ENCODE assay signal across 8 mouse cellular contexts in the genomic region with DNA sequence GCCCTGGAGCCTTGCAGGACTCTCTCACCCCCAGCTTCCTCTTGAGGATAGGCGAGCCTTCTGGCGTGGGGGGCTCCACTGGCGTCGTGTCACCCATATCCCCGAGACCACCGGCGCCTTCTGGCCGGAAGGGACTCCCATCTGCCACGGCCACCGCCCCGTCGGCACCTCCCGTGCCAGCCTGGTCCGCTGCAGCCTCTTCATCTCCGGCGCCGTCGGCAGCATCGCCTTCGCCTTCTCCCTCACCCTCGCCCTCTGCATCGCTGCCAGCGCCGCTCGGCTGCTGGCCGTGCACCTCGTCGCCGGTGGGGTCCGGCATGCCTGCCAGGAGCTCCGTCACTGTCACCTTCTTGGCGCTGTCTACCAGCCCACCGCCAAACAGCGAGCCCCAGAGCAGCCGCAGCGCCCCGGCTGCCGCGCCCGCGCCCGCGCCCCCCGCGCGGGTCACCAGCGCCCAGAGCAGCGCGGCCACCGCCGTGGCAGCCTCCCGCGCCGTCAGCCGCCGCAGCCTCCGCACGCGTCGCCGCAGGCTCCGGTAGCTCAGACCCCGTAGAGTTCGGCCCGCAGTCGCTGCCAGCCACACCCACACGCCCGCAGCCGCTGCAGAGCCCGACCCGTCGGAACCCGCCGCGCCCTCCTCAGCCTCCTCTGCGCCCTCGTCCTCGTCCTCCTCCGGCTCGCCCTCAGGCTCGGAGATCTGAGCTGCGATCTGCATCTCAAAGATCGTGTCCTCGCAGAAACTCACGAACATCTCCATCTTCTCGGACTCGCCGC. TPM values are rescaled to one million over a fixed set of nuclear protein-coding genes. Genes with fewer than 3 reads are reported as not detected.
DNase-seq lines count a peak whose midpoint lies in the region; ATAC-seq and TF ChIP-seq lines count a peak whose summit lies in the region.

No protein-coding gene starts in this region.

- no peak for ATAC-seq in intestine, postnatal 0 days

- H3K9ac ChIP-seq in intestine, postnatal 0 days (ENCODE audit: low read depth, low read length) = no peak overlapping the region

- peak overlapping the region; percentile 63 for H3K4me2 ChIP-seq in intestine, postnatal 0 days (replicated peaks; ENCODE audit: low read depth)

- no peaks in the 10 kb centered on the region; the same call in 1 of the 2 replicates for H3K36me3 ChIP-seq in embryonic facial prominence, embryonic 10.5 days (replicated peaks)
- no peaks in the 10 kb centered on the region for H3K36me3 ChIP-seq in intestine, postnatal 0 days (ENCODE audit: control insufficient read depth, insufficient read depth)

- peaks cover 57% of the 10 kb centered on the region for H3K27me3 ChIP-seq in embryonic facial prominence, embryonic 10.5 days (replicated peaks; ENCODE audit: low read depth, poor library complexity, severe bottlenecking)
- H3K27me3 ChIP-seq in intestine, postnatal 0 days (replicated peaks; ENCODE audit: control insufficient read depth, insufficient read depth, low read length) = peaks cover 30% of the 10 kb centered on the region

- H3K9me3 ChIP-seq in embryonic facial prominence, embryonic 10.5 days = peaks cover 7% of the 10 kb centered on the region; the same call in 1 of the 2 replicates
- no peaks in the 10 kb centered on the region for H3K9me3 ChIP-seq in intestine, postnatal 0 days (ENCODE audit: control insufficient read depth)

- H3K4me1 ChIP-seq in embryonic facial prominence, embryonic 10.5 days = peaks cover 10% of the 10 kb centered on the region
- no peaks in the 10 kb centered on the region for H3K4me1 ChIP-seq in intestine, postnatal 0 days (replicated peaks; ENCODE audit: control insufficient read depth, insufficient read depth, low read length)
- peaks cover 8% of the 10 kb centered on the region for H3K4me1 ChIP-seq in olfactory bulb, adult 2 months (ENCODE audit: control insufficient read depth, insufficient read depth, low read length)

- TF ChIP-seq CTCF in layer of hippocampus, adult 2 months (conservative IDR thresholded peaks at IDR 0.05) = no peak
- no peak for TF ChIP-seq CTCF in intestine, postnatal 0 days (IDR thresholded peaks at IDR 0.05; ENCODE audit: low read depth)
- no peak for TF ChIP-seq CTCF in olfactory bulb, adult 2 months (IDR thresholded peaks at IDR 0.05; ENCODE audit: insufficient read depth, low read depth, low read length)

- no peak for TF ChIP-seq POLR2A in olfactory bulb, adult 2 months (IDR thresholded peaks at IDR 0.05; ENCODE audit: insufficient read depth, low read depth, low read length)

- no peak overlapping the region for H3K27ac ChIP-seq in layer of hippocampus, adult 2 months
- H3K27ac ChIP-seq in embryonic facial prominence, embryonic 10.5 days (replicated peaks) = no peak overlapping the region; the same call in 1 of the 2 replicates
- no peak overlapping the region for H3K27ac ChIP-seq in intestine, postnatal 0 days (ENCODE audit: low read depth, low read length)
- H3K27ac ChIP-seq in olfactory bulb, adult 2 months (ENCODE audit: insufficient read depth, low read depth, low read length) = no peak overlapping the region

- H3K4me3 ChIP-seq in layer of hippocampus, adult 2 months = peak overlapping the region; percentile 8; the same call in 1 of the 2 replicates
- peak overlapping the region; percentile 58 for H3K4me3 ChIP-seq in embryonic facial prominence, embryonic 10.5 days
- peak overlapping the region; percentile 36 for H3K4me3 ChIP-seq in intestine, postnatal 0 days (ENCODE audit: low read depth, low read length)
- peak overlapping the region; percentile 30 for H3K4me3 ChIP-seq in olfactory bulb, adult 2 months (ENCODE audit: insufficient read depth, low read depth, low read length)

- no peak for DNase-seq in layer of hippocampus, adult 2 months (ENCODE audit: low spot score in 2 of 2)
- DNase-seq in layer of hippocampus, postnatal 25 days (ENCODE audit: extremely low spot score in 1 of 2, low spot score in 1 of 2) = no peak
- DNase-seq in embryonic facial prominence, embryonic 10.5 days (ENCODE audit: low spot score) = peak; percentile 44
- DNase-seq in ovary, postnatal 10 days (ENCODE audit: low spot score) = no peak
- DNase-seq in layer of hippocampus, postnatal 14 days (ENCODE audit: low spot score in 2 of 2) = no peak
- no peak for DNase-seq in c-Kit-positive CD71-positive TER-119-positive erythroid progenitor cells, embryonic 14.5 days (ENCODE audit: low spot score)

- 4% methylated on average over 88 of the region's 88 CpGs for WGBS in embryonic facial prominence, embryonic 10.5 days
- 3% methylated on average over 86 of the region's 88 CpGs for WGBS in intestine, postnatal 0 days
- WGBS in olfactory bulb, adult 2 months = 5% methylated on average over 88 of the region's 88 CpGs

RNA-seq across cellular contexts. Expression of a gene that starts 37.8 kb away (rescaled TPM):
- 1 to 10 TPM in 1 of 2 experiments, under 1 TPM in 1; 0.90 to 1.8 TPM for total RNA-seq in layer of hippocampus, adult 2 months (2021)
- total RNA-seq in layer of hippocampus, postnatal 25 days (2021) = 1 to 10 TPM; 2.1 to 2.4 TPM
- polyA plus RNA-seq in embryonic facial prominence, embryonic 10.5 days (2016; fragmentation: Nextera tagmentation; extraction: Ambion mirVana) = 11.6 and 14.4 TPM in 2 replicates
- polyA plus RNA-seq in intestine, postnatal 0 days (2015; fragmentation: Nextera tagmentation; extraction: Ambion mirVana) = 1.5 and 1.6 TPM in 2 replicates
- not detected in 2 replicates for polyA plus RNA-seq in olfactory bulb, adult 2 months (2012; ENCODE audit: insufficient read depth, insufficient read length, low replicate concordance, missing spikeins)
- 1 to 10 TPM; 2.7 to 4.1 TPM for total RNA-seq in layer of hippocampus, postnatal 14 days (2021)

RNA-seq across cellular contexts. Expression of a gene that starts 38.0 kb away (rescaled TPM):
- total RNA-seq in layer of hippocampus, adult 2 months (2021) = 100 to 1,000 TPM; 198 to 202 TPM
- total RNA-seq in layer of hippocampus, postnatal 25 days (2021) = 100 to 1,000 TPM; 179 to 185 TPM
- polyA plus RNA-seq in embryonic facial prominence, embryonic 10.5 days (2016; fragmentation: Nextera tagmentation; extraction: Ambion mirVana) = 444 and 454 TPM in 2 replicates
- 282 and 286 TPM in 2 replicates for polyA plus RNA-seq in intestine, postnatal 0 days (2015; fragmentation: Nextera tagmentation; extraction: Ambion mirVana)
- polyA plus RNA-seq in olfactory bulb, adult 2 months (2012; ENCODE audit: insufficient read depth, insufficient read length, low replicate concordance, missing spikeins) = not detected in 2 replicates
- 100 to 1,000 TPM; 159 to 164 TPM for total RNA-seq in layer of hippocampus, postnatal 14 days (2021)

RNA-seq across cellular contexts. Expression of a gene that starts 57.5 kb away (rescaled TPM):
- total RNA-seq in layer of hippocampus, adult 2 months (2021) = 100 to 1,000 TPM; 131 to 134 TPM
- total RNA-seq in layer of hippocampus, postnatal 25 days (2021) = 100 to 1,000 TPM; 124 to 129 TPM
- 260 and 269 TPM in 2 replicates for polyA plus RNA-seq in embryonic facial prominence, embryonic 10.5 days (2016; fragmentation: Nextera tagmentation; extraction: Ambion mirVana)
- polyA plus RNA-seq in intestine, postnatal 0 days (2015; fragmentation: Nextera tagmentation; extraction: Ambion mirVana) = 293 and 319 TPM in 2 replicates
- 498 TPM in 1 of 2 replicates, not detected in the other for polyA plus RNA-seq in olfactory bulb, adult 2 months (2012; ENCODE audit: insufficient read depth, insufficient read length, low replicate concordance, missing spikeins)
- total RNA-seq in layer of hippocampus, postnatal 14 days (2021) = 100 to 1,000 TPM; 123 to 132 TPM

Comparison
In these comparisons a context has a peak if more than half of its experiments do, and no peak if none do; other contexts are left out.
1. H3K4me3 ChIP-seq: peak in every context shown above with its lines; median percentile 58 in embryonic facial prominence, embryonic 10.5 days; 36 in intestine, postnatal 0 days; 30 in olfactory bulb, adult 2 months; 8 in layer of hippocampus, adult 2 months.